Mouse (Mus musculus) ES-Bruce4 (cell line): Measurements from ENCODE around the gene Rbpj. TPM values are rescaled to one million over a fixed set of nuclear protein-coding genes. Genes with fewer than 3 reads are reported as not detected.

ENCODE experiments used
- H3K27ac ChIP-seq: 2 replicates; pipeline ENCODE4 v1.5.1; 2012; ENCODE audit warnings: low read length, inconsistent platforms; ENCODE audit not compliant: insufficient read depth
- H3K27me3 ChIP-seq: 2 replicates; pipeline ENCODE4 v1.6.1; 2012; ENCODE audit warnings: mild to moderate bottlenecking, low read length, inconsistent platforms; ENCODE audit not compliant: control insufficient read depth, poor library complexity, insufficient read depth, severe bottlenecking
- H3K36me3 ChIP-seq: 2 replicates; pipeline ENCODE4 v1.6.1; 2012; ENCODE audit warnings: inconsistent platforms, mild to moderate bottlenecking, low read length, moderate library complexity; ENCODE audit not compliant: control insufficient read depth, poor library complexity, insufficient read depth, severe bottlenecking
- H3K4me1 ChIP-seq: one replicate; pipeline ENCODE4 v1.8.1; 2011; ENCODE audit warnings: low read length; ENCODE audit not compliant: control insufficient read depth, insufficient read depth
- H3K4me3 ChIP-seq: 2 replicates; pipeline ENCODE4 v1.5.1; 2011; ENCODE audit warnings: low read depth, mild to moderate bottlenecking, low read length
- H3K9ac ChIP-seq: 2 replicates; pipeline ENCODE4 v1.6.1; 2012; ENCODE audit warnings: low read depth, mild to moderate bottlenecking, inconsistent platforms; ENCODE audit not compliant: poor library complexity, severe bottlenecking
- H3K9me3 ChIP-seq: replicated peaks from 2 replicates; pipeline ENCODE4 v1.6.1; 2012; ENCODE audit warnings: mild to moderate bottlenecking, low read length, inconsistent platforms; ENCODE audit not compliant: control insufficient read depth, poor library complexity, insufficient read depth, severe bottlenecking
- CTCF ChIP-seq: IDR thresholded peaks from one replicate; pipeline ENCODE4 v1.8.1; 2011; ENCODE audit warnings: low read depth, low read length
- EP300 ChIP-seq: IDR thresholded peaks from 2 replicates; pipeline ENCODE4 v1.6.1; 2011; ENCODE audit warnings: low read depth, low read length; ENCODE audit not compliant: insufficient read depth
- POLR2A ChIP-seq: IDR thresholded peaks from one replicate; pipeline ENCODE4 v1.8.1; 2011; ENCODE audit warnings: low read length; ENCODE audit not compliant: insufficient read depth
- polyA plus RNA-seq: library from polyadenylated mRNA; stranded (reverse); fragments of >200 nt; gene quantifications from 2 replicates; pipeline ENCODE4 v1.2.4, GENCODE M21; 2011; ENCODE audit warnings: low read depth; ENCODE audit not compliant: missing spikeins, insufficient read depth, insufficient read length

Rbpj gene
- polyA plus RNA-seq, 1 experiment: 339 TPM

DNA sequence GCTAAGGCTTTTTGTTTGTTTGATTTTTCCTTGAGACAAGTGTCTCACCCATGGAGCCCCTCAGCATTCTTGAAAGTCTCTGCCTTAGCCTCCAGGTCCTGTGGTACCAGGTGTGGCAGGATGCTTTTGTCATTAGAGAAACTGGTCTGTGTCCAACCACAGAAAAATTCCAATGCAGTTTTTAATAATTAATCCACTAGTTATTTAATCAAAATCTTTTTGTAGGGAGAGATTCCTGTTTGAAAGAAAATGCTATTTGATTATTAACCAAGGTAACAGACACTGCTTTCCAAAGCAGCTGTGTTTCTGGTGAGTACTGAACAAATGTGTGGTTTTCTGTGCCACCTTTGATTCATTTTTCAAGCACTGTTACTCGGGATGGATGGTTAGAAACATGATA, 190.6 kb downstream of the Rbpj start:
- H3K27ac ChIP-seq: peak overlapping the region; percentile 36; the same call in 1 of the 2 replicates
- TF ChIP-seq POLR2A (no peak), CTCF (no peak), EP300 (no peak)
- no peak overlapping the region for H3K9ac ChIP-seq
- H3K36me3 ChIP-seq: peaks cover 38% of the 10 kb centered on the region
- peaks cover 2% of the 10 kb centered on the region for H3K4me1 ChIP-seq
- no peaks in the 10 kb centered on the region for H3K9me3 ChIP-seq
- no peaks in the 10 kb centered on the region for H3K27me3 ChIP-seq
- no peak overlapping the region for H3K4me3 ChIP-seq

DNA sequence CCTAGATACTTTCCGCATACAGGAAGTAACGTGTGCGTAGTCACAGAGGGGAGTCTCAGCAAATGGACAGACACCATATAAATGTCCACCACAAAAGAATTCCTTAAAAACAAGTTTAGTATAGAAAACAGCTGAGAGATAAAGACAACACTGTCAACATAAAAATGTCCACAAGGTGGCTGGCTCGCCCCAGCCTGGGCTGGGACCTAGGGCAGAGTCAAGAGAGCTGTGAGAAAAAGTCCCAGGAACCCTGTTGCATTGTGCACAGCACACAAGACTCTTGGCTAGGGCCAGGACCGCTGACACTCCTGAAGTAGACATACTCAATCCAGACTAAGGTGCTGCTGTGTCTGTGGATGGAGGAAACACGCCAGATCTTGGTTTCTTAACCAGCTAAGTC, 192.0 kb downstream of the Rbpj start:
- peaks cover 26% of the 10 kb centered on the region for H3K36me3 ChIP-seq
- TF ChIP-seq POLR2A: no peak
- peak; percentile 49 for TF ChIP-seq CTCF
- TF ChIP-seq EP300: no peak
- H3K27ac ChIP-seq: peak overlapping the region; percentile 41; the same call in 1 of the 2 replicates
- no peak overlapping the region for H3K4me3 ChIP-seq
- no peak overlapping the region for H3K9ac ChIP-seq
- H3K27me3 ChIP-seq: no peaks in the 10 kb centered on the region
- peaks cover 2% of the 10 kb centered on the region for H3K4me1 ChIP-seq
- no peaks in the 10 kb centered on the region for H3K9me3 ChIP-seq

DNA sequence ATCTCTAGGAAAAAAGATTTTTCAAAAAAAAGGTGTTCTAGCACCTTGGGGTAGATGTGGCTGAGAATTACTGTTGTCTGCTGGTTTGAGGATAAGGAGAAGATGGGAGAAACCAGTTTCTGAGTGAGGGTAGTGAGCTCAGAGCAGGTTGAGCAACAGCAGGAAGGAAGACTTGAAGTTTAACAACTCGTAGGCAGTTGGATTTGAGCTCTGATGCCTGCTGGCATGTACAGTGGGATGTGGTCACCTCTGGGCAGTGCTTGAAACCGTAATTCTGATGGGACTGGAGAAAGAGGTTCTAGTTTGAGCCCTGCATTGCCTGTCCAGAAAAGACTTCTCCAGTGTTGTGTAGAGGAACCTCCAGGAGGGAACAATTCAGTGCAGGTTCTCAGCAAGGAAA, 195.6 kb downstream of the Rbpj start:
- no peak for TF ChIP-seq CTCF
- no peak for TF ChIP-seq POLR2A
- TF ChIP-seq EP300: no peak
- Histone ChIP-seq H3K36me3 (peaks cover 18% of the 10 kb centered on the region), H3K9me3 (no peaks in the 10 kb centered on the region), H3K4me3 (no peak overlapping the region), H3K27ac (no peak overlapping the region), H3K27me3 (no peaks in the 10 kb centered on the region), H3K9ac (no peak overlapping the region), H3K4me1 (peaks cover 2% of the 10 kb centered on the region)

DNA sequence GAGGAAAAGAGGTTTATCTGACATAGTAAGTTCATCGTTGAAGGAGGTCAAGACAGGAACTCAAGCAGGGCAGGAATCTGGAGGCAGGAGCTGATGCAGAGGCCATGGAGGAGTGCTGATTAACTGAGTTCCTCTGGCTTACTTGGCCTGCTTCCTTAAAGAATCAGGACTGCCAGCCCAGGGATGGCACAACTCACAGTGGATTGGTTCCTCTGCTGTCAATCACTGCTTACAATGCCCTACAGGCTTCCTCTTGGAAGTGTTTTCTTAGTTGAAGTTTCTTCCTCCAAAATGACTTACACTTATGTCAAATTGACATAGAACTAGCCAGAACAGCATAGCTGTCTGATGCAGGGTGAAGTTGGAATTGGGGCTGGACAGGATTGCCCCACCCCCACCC, 196.5 kb downstream of the Rbpj start:
- no peak overlapping the region for H3K4me3 ChIP-seq
- no peaks in the 10 kb centered on the region for H3K9me3 ChIP-seq
- peaks cover 2% of the 10 kb centered on the region for H3K4me1 ChIP-seq
- H3K36me3 ChIP-seq: peaks cover 10% of the 10 kb centered on the region
- H3K27me3 ChIP-seq: no peaks in the 10 kb centered on the region
- no peak overlapping the region for H3K9ac ChIP-seq
- peak overlapping the region; percentile 48; the same call in 1 of the 2 replicates for H3K27ac ChIP-seq
- TF ChIP-seq EP300 (no peak), POLR2A (no peak), CTCF (no peak)

DNA sequence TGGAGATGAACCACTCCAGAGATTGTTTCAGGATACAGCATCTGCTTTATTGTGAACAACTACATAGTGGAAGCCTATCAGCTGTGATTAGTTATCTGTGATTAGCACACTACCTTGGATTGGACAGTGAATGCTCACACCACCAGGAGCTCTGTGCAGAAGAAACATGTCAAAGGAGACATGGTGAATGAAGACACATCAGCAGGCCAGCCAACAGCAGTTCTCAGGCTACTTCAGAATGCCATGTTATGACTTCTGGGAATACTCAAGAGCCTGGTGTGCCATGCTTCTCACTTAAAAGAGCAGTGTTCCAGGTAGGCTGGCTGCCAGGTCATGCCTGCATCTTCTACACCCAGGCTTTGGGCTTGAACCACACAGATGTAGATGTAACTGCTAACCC, 197.7 kb downstream of the Rbpj start:
- Histone ChIP-seq H3K36me3 (peaks cover 9% of the 10 kb centered on the region), H3K27me3 (no peaks in the 10 kb centered on the region), H3K9me3 (no peaks in the 10 kb centered on the region), H3K4me1 (no peaks in the 10 kb centered on the region), H3K9ac (no peak overlapping the region), H3K27ac (no peak overlapping the region), H3K4me3 (no peak overlapping the region)
- no peak for TF ChIP-seq EP300
- TF ChIP-seq POLR2A: no peak
- no peak for TF ChIP-seq CTCF

DNA sequence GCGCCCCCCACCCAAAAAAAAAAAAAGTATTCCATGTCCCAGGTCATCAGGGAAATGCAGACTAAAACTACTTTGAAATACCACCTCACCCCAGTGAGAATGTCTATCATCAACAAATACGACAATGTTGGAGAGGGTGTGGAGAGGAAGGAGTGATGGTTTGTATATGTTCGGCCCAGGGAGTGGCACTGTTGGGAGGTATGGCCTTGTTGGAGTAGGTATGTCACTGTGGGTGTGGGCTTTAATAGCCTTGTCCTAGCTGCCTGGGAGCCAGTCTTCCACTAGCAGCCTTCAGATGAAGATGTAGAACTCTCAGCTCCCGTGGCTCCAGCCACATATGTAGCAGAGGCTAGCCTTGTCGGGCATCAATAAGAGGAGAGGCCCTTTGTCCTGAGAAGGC, 202.1 kb downstream of the Rbpj start:
- Histone ChIP-seq H3K27me3 (no peaks in the 10 kb centered on the region), H3K9me3 (no peaks in the 10 kb centered on the region), H3K4me3 (no peak overlapping the region), H3K27ac (no peak overlapping the region), H3K36me3 (no peaks in the 10 kb centered on the region), H3K9ac (no peak overlapping the region), H3K4me1 (no peaks in the 10 kb centered on the region)
- no peak for TF ChIP-seq CTCF
- no peak for TF ChIP-seq EP300
- TF ChIP-seq POLR2A: no peak
